Mouse (Mus musculus) naive thymus-derived CD4-positive, alpha-beta T cell, adult 2 months (primary cell): ENCODE measurements around the gene Clec16a.
A peak's percentile ranks its signal among the peaks of the same experiment; 100 is the strongest.

Experiments
- DNase-seq: peaks from one replicate; pipeline ENCODE4 v3.0.0-alpha.2; 2011; ENCODE audit warnings: low read depth

Gene Clec16a

GRCm38 (mm10) chr16:10586546-10586945 lies 41.4 kb downstream of the Clec16a start:
- peak; percentile 74 for DNase-seq

- DNase-seq: no peak
These were observed 55.0 kb downstream of the Clec16a start for GRCm38 (mm10) chr16:10599888-10600740.

- DNase-seq: no peak
These were observed 62.7 kb downstream of the Clec16a start for GRCm38 (mm10) chr16:10607802-10608201.

GRCm38 (mm10) chr16:10609921-10610320 lies 64.8 kb downstream of the Clec16a start:
- DNase-seq: no peak

- DNase-seq: no peak
These were observed 65.7 kb downstream of the Clec16a start for GRCm38 (mm10) chr16:10610801-10611200.

GRCm38 (mm10) chr16:10611306-10611705 lies 66.2 kb downstream of the Clec16a start:
- no peak for DNase-seq

- no peak for DNase-seq
These were observed 68.9 kb downstream of the Clec16a start for GRCm38 (mm10) chr16:10613996-10614395.

- no peak for DNase-seq
These were observed 75.9 kb downstream of the Clec16a start for GRCm38 (mm10) chr16:10620961-10621614.

GRCm38 (mm10) chr16:10621710-10622109 lies 76.6 kb downstream of the Clec16a start:
- no peak for DNase-seq

GRCm38 (mm10) chr16:10626116-10626515 lies 81.0 kb downstream of the Clec16a start:
- DNase-seq: no peak

GRCm38 (mm10) chr16:10627136-10627668 lies 82.1 kb downstream of the Clec16a start:
- DNase-seq: no peak

GRCm38 (mm10) chr16:10628030-10628555 lies 83.0 kb downstream of the Clec16a start:
- no peak for DNase-seq

- no peak for DNase-seq
These were observed 83.8 kb downstream of the Clec16a start for GRCm38 (mm10) chr16:10628960-10629359.

- no peak for DNase-seq
These were observed 84.2 kb downstream of the Clec16a start for GRCm38 (mm10) chr16:10629361-10629760.

GRCm38 (mm10) chr16:10634940-10635339 lies 89.8 kb downstream of the Clec16a start:
- no peak for DNase-seq

- no peak for DNase-seq
These were observed 92.8 kb downstream of the Clec16a start for GRCm38 (mm10) chr16:10637898-10638297.

GRCm38 (mm10) chr16:10639111-10639889 lies 94.2 kb downstream of the Clec16a start:
- DNase-seq: peak; percentile 59

- peak; percentile 88 for DNase-seq
These were observed 94.9 kb downstream of the Clec16a start for GRCm38 (mm10) chr16:10640041-10640440.

- DNase-seq: no peak
These were observed 96.0 kb downstream of the Clec16a start for GRCm38 (mm10) chr16:10641146-10641545.

GRCm38 (mm10) chr16:10642857-10643633 lies 97.9 kb downstream of the Clec16a start:
- DNase-seq: no peak

GRCm38 (mm10) chr16:10644238-10644637 lies 99.1 kb downstream of the Clec16a start:
- no peak for DNase-seq
